Mouse (Mus musculus) neural tube, embryonic 11.5 days (tissue): ENCODE results near the gene Col25a1. TPM values are rescaled to one million over a fixed set of nuclear protein-coding genes. Genes with fewer than 3 reads are reported as not detected.

Source experiments
- ATAC-seq: fragments of 200-750 bp; cut with Nextera tagmentation; 2 replicates; pipeline ENCODE4 v1.8.0; 2017; ENCODE audit warnings: moderate number of reproducible peaks, mild to moderate bottlenecking, moderate TSS enrichment, moderate library complexity; ENCODE audit not compliant: insufficient read depth, low FRiP score, low TSS enrichment
- DNase-seq: peaks from one replicate; pipeline ENCODE4 v3.0.0-alpha.2; 2015; ENCODE audit warnings: low spot score
- H3K27ac ChIP-seq: fragments of 300-500 bp; sonication (generic); 2 replicates; pipeline ENCODE4 v1.5.1; 2014; ENCODE audit warnings: low read depth, mild to moderate bottlenecking, low read length
- H3K27me3 ChIP-seq: fragments of 300-500 bp; sonication (generic); 2 replicates; pipeline ENCODE4 v1.6.1; 2014; ENCODE audit warnings: mild to moderate bottlenecking, low read length, mixed read lengths; ENCODE audit not compliant: control insufficient read depth, insufficient read depth
- H3K36me3 ChIP-seq: fragments of 300-500 bp; sonication (generic); 2 replicates; pipeline ENCODE4 v1.6.1; 2014; ENCODE audit warnings: mild to moderate bottlenecking, low read length, moderate library complexity, mixed read lengths; ENCODE audit not compliant: control insufficient read depth, insufficient read depth
- H3K4me1 ChIP-seq: fragments of 300-500 bp; sonication (generic); 2 replicates; pipeline ENCODE4 v1.6.1; 2014; ENCODE audit warnings: low read length, mixed read lengths; ENCODE audit not compliant: control insufficient read depth, insufficient read depth
- H3K4me2 ChIP-seq: fragments of 300-500 bp; sonication (generic); 2 replicates; pipeline ENCODE4 v1.6.1; 2014; ENCODE audit warnings: low read depth, mild to moderate bottlenecking, moderate library complexity
- H3K4me3 ChIP-seq: fragments of 300-500 bp; sonication (generic); 2 replicates; pipeline ENCODE4 v1.5.1; 2014; ENCODE audit warnings: low read depth, low read length
- H3K9ac ChIP-seq: fragments of 300-500 bp; sonication (generic); 2 replicates; pipeline ENCODE4 v1.6.1; 2014; ENCODE audit warnings: mild to moderate bottlenecking, low read length
- H3K9me3 ChIP-seq: fragments of 300-500 bp; sonication (generic); 2 replicates; pipeline ENCODE4 v1.6.1; 2016; ENCODE audit warnings: low read length; ENCODE audit not compliant: control insufficient read depth
- WGBS: fragments of 180-500 bp; shearing (Covaris S2); extraction: QIAGEN DNeasy Blood & Tissue Kit; methylation state at CpG from one replicate; pipeline ENCODE4 v1.1.7; 2014; 5-methylcytosine and 5-hydroxymethylcytosine counted together
- polyA plus RNA-seq: library from polyadenylated mRNA; unstranded; fragments of >200 nt; fragmentation: Nextera tagmentation; extraction: Ambion mirVana; gene quantifications from 2 replicates; pipeline ENCODE4 v1.2.1, GENCODE M21; 2014

Col25a1 gene
- polyA plus RNA-seq, 1 experiment from 2014 or later = 7.2 TPM

- Histone ChIP-seq H3K9ac (no peak overlapping the region), H3K27me3 (no peaks in the 10 kb centered on the region), H3K4me2 (no peak overlapping the region), H3K36me3 (no peaks in the 10 kb centered on the region), H3K4me1 (no peaks in the 10 kb centered on the region), H3K27ac (no peak overlapping the region), H3K4me3 (no peak overlapping the region), H3K9me3 (no peaks in the 10 kb centered on the region)
- DNase-seq (no peak), ATAC-seq (no peak)
- 93% methylated on average over 9 of the region's 9 CpGs for WGBS
These were observed 198.7 kb downstream of the Col25a1 start for GRCm38 (mm10) chr3:130329833-130330555.

- Histone ChIP-seq H3K9ac (no peak overlapping the region), H3K9me3 (no peaks in the 10 kb centered on the region), H3K27ac (no peak overlapping the region), H3K27me3 (no peaks in the 10 kb centered on the region), H3K4me3 (no peak overlapping the region), H3K4me2 (no peak overlapping the region), H3K4me1 (no peaks in the 10 kb centered on the region), H3K36me3 (no peaks in the 10 kb centered on the region)
- 94% methylated on average over 3 of the region's 3 CpGs for WGBS
- no peak for ATAC-seq
- no peak for DNase-seq
These were observed 199.3 kb downstream of the Col25a1 start for GRCm38 (mm10) chr3:130330556-130330950.

- no peak overlapping the region for H3K27ac ChIP-seq
- H3K9me3 ChIP-seq = no peaks in the 10 kb centered on the region
- H3K27me3 ChIP-seq = no peaks in the 10 kb centered on the region
- 73% methylated on average over 3 of the region's 3 CpGs for WGBS
- no peak overlapping the region for H3K9ac ChIP-seq
- no peak for DNase-seq
- no peak overlapping the region for H3K4me3 ChIP-seq
- no peaks in the 10 kb centered on the region for H3K36me3 ChIP-seq
- no peak for ATAC-seq
- no peaks in the 10 kb centered on the region for H3K4me1 ChIP-seq
- H3K4me2 ChIP-seq = no peak overlapping the region
These were observed 201.1 kb downstream of the Col25a1 start for GRCm38 (mm10) chr3:130332347-130332913.

- Histone ChIP-seq H3K4me1 (no peaks in the 10 kb centered on the region), H3K4me2 (no peak overlapping the region), H3K9me3 (no peaks in the 10 kb centered on the region), H3K9ac (no peak overlapping the region), H3K27me3 (no peaks in the 10 kb centered on the region), H3K27ac (no peak overlapping the region), H3K4me3 (no peak overlapping the region), H3K36me3 (no peaks in the 10 kb centered on the region)
- WGBS = 54% methylated on average over 13 of the region's 13 CpGs
- DNase-seq = peak; percentile 37
- no peak for ATAC-seq
These were observed 206.6 kb downstream of the Col25a1 start for GRCm38 (mm10) chr3:130337857-130338256.

- Histone ChIP-seq H3K27ac (no peak overlapping the region), H3K36me3 (no peaks in the 10 kb centered on the region), H3K9ac (no peak overlapping the region), H3K27me3 (no peaks in the 10 kb centered on the region), H3K4me3 (no peak overlapping the region), H3K4me1 (no peaks in the 10 kb centered on the region), H3K4me2 (no peak overlapping the region), H3K9me3 (no peaks in the 10 kb centered on the region)
- WGBS = 86% methylated on average over 3 of the region's 3 CpGs
- DNase-seq (no peak), ATAC-seq (no peak)
These were observed 207.1 kb downstream of the Col25a1 start for GRCm38 (mm10) chr3:130338371-130338770.

GRCm38 (mm10) chr3:130350161-130350560, 218.9 kb downstream of the Col25a1 start:
- WGBS = 60% methylated on average over 6 of the region's 6 CpGs
- ATAC-seq (no peak), DNase-seq (no peak)
- Histone ChIP-seq H3K4me1 (no peaks in the 10 kb centered on the region), H3K27me3 (no peaks in the 10 kb centered on the region), H3K4me2 (no peak overlapping the region), H3K36me3 (no peaks in the 10 kb centered on the region), H3K9me3 (no peaks in the 10 kb centered on the region), H3K27ac (no peak overlapping the region), H3K9ac (no peak overlapping the region), H3K4me3 (no peak overlapping the region)

GRCm38 (mm10) chr3:130354399-130355039, 223.2 kb downstream of the Col25a1 start:
- no peak overlapping the region for H3K27ac ChIP-seq
- no peaks in the 10 kb centered on the region for H3K36me3 ChIP-seq
- WGBS = 86% methylated on average over 4 of the region's 4 CpGs
- no peak overlapping the region for H3K9ac ChIP-seq
- H3K4me1 ChIP-seq = no peaks in the 10 kb centered on the region
- no peaks in the 10 kb centered on the region for H3K27me3 ChIP-seq
- no peak overlapping the region for H3K4me2 ChIP-seq
- ATAC-seq (no peak), DNase-seq (no peak)
- H3K9me3 ChIP-seq = no peaks in the 10 kb centered on the region
- no peak overlapping the region for H3K4me3 ChIP-seq

- WGBS = 84% methylated on average over 15 of the region's 15 CpGs
- no peak overlapping the region for H3K9ac ChIP-seq
- DNase-seq (no peak), ATAC-seq (no peak)
- H3K4me2 ChIP-seq = no peak overlapping the region
- H3K4me3 ChIP-seq = no peak overlapping the region
- H3K27ac ChIP-seq = no peak overlapping the region
- no peaks in the 10 kb centered on the region for H3K27me3 ChIP-seq
- no peaks in the 10 kb centered on the region for H3K9me3 ChIP-seq
- no peaks in the 10 kb centered on the region for H3K36me3 ChIP-seq
- H3K4me1 ChIP-seq = no peaks in the 10 kb centered on the region
These were observed 225.4 kb downstream of the Col25a1 start for GRCm38 (mm10) chr3:130356575-130357173.
